Mouse (Mus musculus): ENCODE measurements around the gene Tdrd7.

DNA sequence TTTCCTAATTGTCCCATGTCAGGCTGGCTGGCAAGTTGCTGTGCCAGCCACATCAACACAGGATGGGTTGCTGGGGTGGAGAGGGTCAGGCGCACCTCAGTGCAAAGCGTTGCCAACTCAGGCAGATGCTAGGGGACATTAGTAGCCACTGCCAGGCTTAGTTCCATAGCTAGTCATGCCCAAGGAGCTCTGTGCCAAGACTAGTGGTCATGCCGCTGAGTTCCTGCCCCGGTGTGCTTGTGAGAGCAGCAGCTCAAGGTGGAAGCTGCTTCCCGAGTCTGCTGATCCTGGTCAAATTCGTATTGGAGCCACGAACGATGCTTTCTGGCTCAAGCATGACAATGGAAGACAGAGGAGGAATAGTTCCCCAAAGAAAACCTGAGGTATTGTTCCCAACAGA, 9.0 kb upstream of the Tdrd7 start:
- no peak for TF ChIP-seq CTCF (IDR thresholded peaks at IDR 0.05; ENCODE audit: extremely low read depth, insufficient read depth, low read length)
- no peak for TF ChIP-seq POLR2A (IDR thresholded peaks at IDR 0.05; ENCODE audit: extremely low read depth, insufficient read depth, low read length)

Measured in cortical plate, adult 2 months (tissue).